ENCODE assay signal across 9 mouse cellular contexts in genomic region chr13:111984081-111984574, GRCm38 (mm10).
DNase-seq lines count a peak whose midpoint lies in the region; ATAC-seq and TF ChIP-seq lines count a peak whose summit lies in the region.
"Had no signal": no experiment of that assay in that cellular context is flagged by ENCODE, and none has a peak within 500 bp of the region (broad histone marks: within the 10 kb centered on the region; RNA-seq: fewer than 3 reads in every experiment).

No protein-coding gene starts in this region.

- DNase-seq in lung, postnatal 25 days (ENCODE audit: low spot score): peak; percentile 35
- no peak for DNase-seq in lung, postnatal 10 days
- no peak for DNase-seq in liver, postnatal 0 days
- DNase-seq in thymus, postnatal 10 days (ENCODE audit: low spot score in 2 of 2): peak; percentile 58 to 69
- no peak for DNase-seq in ovary, postnatal 36 days (ENCODE audit: low spot score)
- DNase-seq in right cerebral cortex, adult 18-20 months: no peak

- peak overlapping the region; percentile 30; the same call in 1 of the 2 replicates for H3K27ac ChIP-seq in bone marrow, adult 2 months (ENCODE audit: control insufficient read depth, insufficient read depth, low read depth, low read length, poor library complexity)
- peak overlapping the region; percentile 46 for H3K27ac ChIP-seq in liver, postnatal 0 days (ENCODE audit: low read depth)
- H3K27ac ChIP-seq: hindbrain, embryonic 10.5 days; macrophage had no signal

- no peak for TF ChIP-seq CTCF in bone marrow, adult 2 months (IDR thresholded peaks at IDR 0.05; ENCODE audit: control insufficient read depth, insufficient read depth, low read length)
- TF ChIP-seq CTCF in liver, postnatal 0 days (IDR thresholded peaks at IDR 0.05; ENCODE audit: low read depth): no peak

- H3K9me3 ChIP-seq in liver, postnatal 0 days (ENCODE audit: low read length): no peaks in the 10 kb centered on the region
- H3K9me3 ChIP-seq: hindbrain, embryonic 10.5 days had no signal

- ATAC-seq in liver, postnatal 0 days: peak; percentile 90

- no peaks in the 10 kb centered on the region for H3K27me3 ChIP-seq in liver, postnatal 0 days (ENCODE audit: insufficient read depth, low read length)

- peaks cover 3% of the 10 kb centered on the region for H3K4me1 ChIP-seq in bone marrow, adult 2 months (ENCODE audit: control insufficient read depth, insufficient read depth, low read length)
- H3K4me1 ChIP-seq in liver, postnatal 0 days (ENCODE audit: insufficient read depth): peaks cover 34% of the 10 kb centered on the region

- H3K4me2 ChIP-seq in liver, postnatal 0 days (ENCODE audit: low read depth, low read length): no peak overlapping the region

- H3K4me3 ChIP-seq in bone marrow, adult 2 months (replicated peaks; ENCODE audit: control insufficient read depth, low read depth, low read length): no peak overlapping the region
- H3K4me3 ChIP-seq in liver, postnatal 0 days (ENCODE audit: low read depth, low read length): no peak overlapping the region
- H3K4me3 ChIP-seq: hindbrain, embryonic 10.5 days had no signal

- 28% methylated on average over 10 of the region's 10 CpGs for WGBS in bone marrow, adult 2 months
- WGBS in liver, postnatal 0 days (ENCODE audit: insufficient replicate concordance): 33% methylated on average over 10 of the region's 10 CpGs

- TF ChIP-seq EP300 in liver, postnatal 0 days (IDR thresholded peaks at IDR 0.05; ENCODE audit: low read depth): 0 out of 2 replicates have a peak, but pooled peaks have one; percentile 70

- H3K36me3 ChIP-seq in liver, postnatal 0 days (replicated peaks; ENCODE audit: insufficient read depth, low read length): no peaks in the 10 kb centered on the region
- H3K36me3 ChIP-seq: hindbrain, embryonic 10.5 days had no signal

- no peak for TF ChIP-seq POLR2A in bone marrow, adult 2 months (IDR thresholded peaks at IDR 0.05; ENCODE audit: borderline replicate concordance, control insufficient read depth, low read depth, low read length)

- H3K9ac ChIP-seq in liver, postnatal 0 days (replicated peaks): no peak overlapping the region

Comparison
In these comparisons a context has a peak if more than half of its experiments do, and no peak if none do; other contexts are left out.
1. DNase-seq: peak in lung, postnatal 25 days (single experiment) and thymus, postnatal 10 days (2 of 2); none in lung, postnatal 10 days (single experiment), liver, postnatal 0 days (single experiment), ovary, postnatal 36 days (single experiment) and right cerebral cortex, adult 18-20 months (single experiment).